Mouse (Mus musculus): ENCODE data around the gene Mrpl23. TPM values are rescaled to one million over a fixed set of nuclear protein-coding genes. Genes with fewer than 3 reads are reported as not detected.
A peak's percentile ranks its signal among the peaks of the same experiment; 100 is the strongest.

Gene Mrpl23
- polyA plus RNA-seq, 1 experiment from 2014 or later, result 17.2 TPM

- ATAC-seq (replicated peaks; ENCODE audit: insufficient number of reproducible peaks, low FRiP score, low TSS enrichment, low read depth), result no peak
- Histone ChIP-seq H3K36me3 (replicated peaks; ENCODE audit: control insufficient read depth, insufficient read depth, low read depth, low read length) (no peaks in the 10 kb centered on the region), H3K27ac (replicated peaks; ENCODE audit: low read depth, low read length) (peak overlapping the region; percentile 95), H3K4me2 (ENCODE audit: low read depth, low read length) (no peak overlapping the region; the same call in 1 of the 2 replicates), H3K4me1 (ENCODE audit: control insufficient read depth, insufficient read depth, low read length) (peaks cover 18% of the 10 kb centered on the region), H3K27me3 (ENCODE audit: control insufficient read depth, insufficient read depth, low read length) (no peaks in the 10 kb centered on the region), H3K9me3 (replicated peaks; ENCODE audit: control insufficient read depth, low read length) (no peaks in the 10 kb centered on the region), H3K9ac (replicated peaks; ENCODE audit: low read length) (no peak overlapping the region; the same call in none of the 2 replicates), H3K4me3 (ENCODE audit: low read depth, low read length) (no peak overlapping the region)
- WGBS, result 67% methylated on average over 3 of the region's 3 CpGs
- DNase-seq (ENCODE audit: low spot score), result no peak
Measured at GRCm38 (mm10) chr7:142574155-142574660, 41.7 kb downstream of the Mrpl23 start.

- H3K27me3 ChIP-seq (ENCODE audit: control insufficient read depth, insufficient read depth, low read length), result no peaks in the 10 kb centered on the region
- no peaks in the 10 kb centered on the region for H3K36me3 ChIP-seq (replicated peaks; ENCODE audit: control insufficient read depth, insufficient read depth, low read depth, low read length)
- ATAC-seq (replicated peaks; ENCODE audit: insufficient number of reproducible peaks, low FRiP score, low TSS enrichment, low read depth) (no peak), DNase-seq (ENCODE audit: low spot score) (no peak)
- H3K4me3 ChIP-seq (ENCODE audit: low read depth, low read length), result no peak overlapping the region
- no peaks in the 10 kb centered on the region for H3K9me3 ChIP-seq (replicated peaks; ENCODE audit: control insufficient read depth, low read length)
- H3K4me2 ChIP-seq (ENCODE audit: low read depth, low read length), result peak overlapping the region; percentile 13; the same call in 1 of the 2 replicates
- H3K4me1 ChIP-seq (ENCODE audit: control insufficient read depth, insufficient read depth, low read length), result peaks cover 18% of the 10 kb centered on the region
- H3K9ac ChIP-seq (replicated peaks; ENCODE audit: low read length), result peak overlapping the region; percentile 18; the same call in 1 of the 2 replicates
- H3K27ac ChIP-seq (replicated peaks; ENCODE audit: low read depth, low read length), result peak overlapping the region; percentile 95
- WGBS, result 73% methylated on average over 9 of the region's 9 CpGs
Measured at GRCm38 (mm10) chr7:142574826-142575351, 42.4 kb downstream of the Mrpl23 start.

GRCm38 (mm10) chr7:142575491-142575890, 43.0 kb downstream of the Mrpl23 start:
- H3K27ac ChIP-seq (replicated peaks; ENCODE audit: low read depth, low read length), result peak overlapping the region; percentile 47; the same call in 1 of the 2 replicates
- H3K27me3 ChIP-seq (ENCODE audit: control insufficient read depth, insufficient read depth, low read length), result no peaks in the 10 kb centered on the region
- DNase-seq (ENCODE audit: low spot score) (no peak), ATAC-seq (replicated peaks; ENCODE audit: insufficient number of reproducible peaks, low FRiP score, low TSS enrichment, low read depth) (no peak)
- H3K4me1 ChIP-seq (ENCODE audit: control insufficient read depth, insufficient read depth, low read length), result peaks cover 18% of the 10 kb centered on the region
- H3K9ac ChIP-seq (replicated peaks; ENCODE audit: low read length), result peak overlapping the region; percentile 19; the same call in 1 of the 2 replicates
- WGBS, result 85% methylated on average over 12 of the region's 12 CpGs
- H3K36me3 ChIP-seq (replicated peaks; ENCODE audit: control insufficient read depth, insufficient read depth, low read depth, low read length), result no peaks in the 10 kb centered on the region
- no peaks in the 10 kb centered on the region for H3K9me3 ChIP-seq (replicated peaks; ENCODE audit: control insufficient read depth, low read length)
- H3K4me2 ChIP-seq (ENCODE audit: low read depth, low read length), result peak overlapping the region; percentile 56
- peak overlapping the region; percentile 45 for H3K4me3 ChIP-seq (ENCODE audit: low read depth, low read length)

- H3K4me2 ChIP-seq (ENCODE audit: low read depth, low read length), result peak overlapping the region; percentile 56
Measured at GRCm38 (mm10) chr7:142575971-142576370, 43.5 kb downstream of the Mrpl23 start.

GRCm38 (mm10) chr7:142576472-142577326, 44.2 kb downstream of the Mrpl23 start:
- Histone ChIP-seq H3K4me1 (ENCODE audit: control insufficient read depth, insufficient read depth, low read length) (peaks cover 14% of the 10 kb centered on the region), H3K36me3 (replicated peaks; ENCODE audit: control insufficient read depth, insufficient read depth, low read depth, low read length) (no peaks in the 10 kb centered on the region), H3K27me3 (ENCODE audit: control insufficient read depth, insufficient read depth, low read length) (no peaks in the 10 kb centered on the region), H3K9ac (replicated peaks; ENCODE audit: low read length) (peak overlapping the region; percentile 69), H3K27ac (replicated peaks; ENCODE audit: low read depth, low read length) (peak overlapping the region; percentile 82), H3K9me3 (replicated peaks; ENCODE audit: control insufficient read depth, low read length) (0 out of 2 replicates have a peak, but pooled peaks cover 2% of the 10 kb centered on the region), H3K4me2 (ENCODE audit: low read depth, low read length) (peak overlapping the region; percentile 56), H3K4me3 (ENCODE audit: low read depth, low read length) (peak overlapping the region; percentile 45)
- DNase-seq (ENCODE audit: low spot score) (no peak), ATAC-seq (replicated peaks; ENCODE audit: insufficient number of reproducible peaks, low FRiP score, low TSS enrichment, low read depth) (no peak)
- 82% methylated on average over 25 of the region's 25 CpGs for WGBS

More at GRCm38 (mm10) chr7:142575971-142576370, 43.5 kb downstream of the Mrpl23 start:
- H3K4me3 ChIP-seq (ENCODE audit: low read depth, low read length), result peak overlapping the region; percentile 45
- H3K4me1 ChIP-seq (ENCODE audit: control insufficient read depth, insufficient read depth, low read length), result peaks cover 18% of the 10 kb centered on the region
- H3K27ac ChIP-seq (replicated peaks; ENCODE audit: low read depth, low read length), result peak overlapping the region; percentile 56; the same call in 1 of the 2 replicates
- 85% methylated on average over 5 of the region's 5 CpGs for WGBS
- 0 out of 2 replicates have a peak, but pooled peaks cover 2% of the 10 kb centered on the region for H3K9me3 ChIP-seq (replicated peaks; ENCODE audit: control insufficient read depth, low read length)
- no peaks in the 10 kb centered on the region for H3K36me3 ChIP-seq (replicated peaks; ENCODE audit: control insufficient read depth, insufficient read depth, low read depth, low read length)
- no peaks in the 10 kb centered on the region for H3K27me3 ChIP-seq (ENCODE audit: control insufficient read depth, insufficient read depth, low read length)
- ATAC-seq (replicated peaks; ENCODE audit: insufficient number of reproducible peaks, low FRiP score, low TSS enrichment, low read depth) (no peak), DNase-seq (ENCODE audit: low spot score) (no peak)
- H3K9ac ChIP-seq (replicated peaks; ENCODE audit: low read length), result peak overlapping the region; percentile 69

- H3K4me1 ChIP-seq (ENCODE audit: control insufficient read depth, insufficient read depth, low read length), result peaks cover 2% of the 10 kb centered on the region
- no peaks in the 10 kb centered on the region for H3K27me3 ChIP-seq (ENCODE audit: control insufficient read depth, insufficient read depth, low read length)
- H3K4me2 ChIP-seq (ENCODE audit: low read depth, low read length), result peak overlapping the region; percentile 56
- no peaks in the 10 kb centered on the region for H3K36me3 ChIP-seq (replicated peaks; ENCODE audit: control insufficient read depth, insufficient read depth, low read depth, low read length)
- H3K9me3 ChIP-seq (replicated peaks; ENCODE audit: control insufficient read depth, low read length), result 0 out of 2 replicates have a peak, but pooled peaks cover 2% of the 10 kb centered on the region
- peak; percentile 81 for DNase-seq (ENCODE audit: low spot score)
- H3K4me3 ChIP-seq (ENCODE audit: low read depth, low read length), result peak overlapping the region; percentile 45
- WGBS, result 41% methylated on average over 26 of the region's 26 CpGs
- peak overlapping the region; percentile 82 for H3K27ac ChIP-seq (replicated peaks; ENCODE audit: low read depth, low read length)
- peak; percentile 41 for ATAC-seq (replicated peaks; ENCODE audit: insufficient number of reproducible peaks, low FRiP score, low TSS enrichment, low read depth)
- H3K9ac ChIP-seq (replicated peaks; ENCODE audit: low read length), result peak overlapping the region; percentile 69
Measured at GRCm38 (mm10) chr7:142577806-142578423, 45.4 kb downstream of the Mrpl23 start.

GRCm38 (mm10) chr7:142579069-142579468, 46.6 kb downstream of the Mrpl23 start:
- Histone ChIP-seq H3K36me3 (replicated peaks; ENCODE audit: control insufficient read depth, insufficient read depth, low read depth, low read length) (no peaks in the 10 kb centered on the region), H3K9me3 (replicated peaks; ENCODE audit: control insufficient read depth, low read length) (0 out of 2 replicates have a peak, but pooled peaks cover 2% of the 10 kb centered on the region), H3K27ac (replicated peaks; ENCODE audit: low read depth, low read length) (peak overlapping the region; percentile 23), H3K4me2 (ENCODE audit: low read depth, low read length) (no peak overlapping the region), H3K4me1 (ENCODE audit: control insufficient read depth, insufficient read depth, low read length) (peaks cover 2% of the 10 kb centered on the region; the same call in 1 of the 2 replicates), H3K4me3 (ENCODE audit: low read depth, low read length) (no peak overlapping the region), H3K9ac (replicated peaks; ENCODE audit: low read length) (no peak overlapping the region), H3K27me3 (ENCODE audit: control insufficient read depth, insufficient read depth, low read length) (no peaks in the 10 kb centered on the region)
- ATAC-seq (replicated peaks; ENCODE audit: insufficient number of reproducible peaks, low FRiP score, low TSS enrichment, low read depth) (no peak), DNase-seq (ENCODE audit: low spot score) (no peak)
- 51% methylated on average over 5 of the region's 5 CpGs for WGBS
